Mouse (Mus musculus): ENCODE results near the gene Slc39a11.
"Not testable (repeated sequence)": the region's sequence is repeated elsewhere in the genome, so short reads cannot be mapped to it uniquely, and the experiment has no call there.

Gene Slc39a11

GRCm38 (mm10) chr11:113597632-113598031 is 52.2 kb downstream of the Slc39a11 start:
- DNase-seq (ENCODE audit: low spot score), result no peak

- DNase-seq (ENCODE audit: low spot score), result no peak
Measured at GRCm38 (mm10) chr11:113595144-113595543, 54.7 kb downstream of the Slc39a11 start.

- no peak for DNase-seq (ENCODE audit: low spot score)
Measured at GRCm38 (mm10) chr11:113588936-113589335, 60.9 kb downstream of the Slc39a11 start.

GRCm38 (mm10) chr11:113586423-113586822 is 63.5 kb downstream of the Slc39a11 start:
- no peak for DNase-seq (ENCODE audit: low spot score)

- DNase-seq (ENCODE audit: low spot score), result no peak
Measured at GRCm38 (mm10) chr11:113583879-113584661, 65.8 kb downstream of the Slc39a11 start.

GRCm38 (mm10) chr11:113577221-113577620 is 72.7 kb downstream of the Slc39a11 start:
- DNase-seq (ENCODE audit: low spot score), result no peak

GRCm38 (mm10) chr11:113572641-113573040 is 77.2 kb downstream of the Slc39a11 start:
- DNase-seq (ENCODE audit: low spot score), result no peak

- no peak for DNase-seq (ENCODE audit: low spot score)
Measured at GRCm38 (mm10) chr11:113571616-113572015, 78.3 kb downstream of the Slc39a11 start.

GRCm38 (mm10) chr11:113568999-113569398 is 80.9 kb downstream of the Slc39a11 start:
- no peak for DNase-seq (ENCODE audit: low spot score)

GRCm38 (mm10) chr11:113567926-113568325 is 82.0 kb downstream of the Slc39a11 start:
- not testable (repeated sequence) for DNase-seq (ENCODE audit: low spot score)

- DNase-seq (ENCODE audit: low spot score), result peak; percentile 89
Measured at GRCm38 (mm10) chr11:113565006-113565995, 84.6 kb downstream of the Slc39a11 start.

GRCm38 (mm10) chr11:113562326-113562725 is 87.6 kb downstream of the Slc39a11 start:
- no peak for DNase-seq (ENCODE audit: low spot score)

- no peak for DNase-seq (ENCODE audit: low spot score)
Measured at GRCm38 (mm10) chr11:113560150-113560549, 89.7 kb downstream of the Slc39a11 start.

GRCm38 (mm10) chr11:113558505-113558904 is 91.4 kb downstream of the Slc39a11 start:
- no peak for DNase-seq (ENCODE audit: low spot score)

GRCm38 (mm10) chr11:113556142-113556541 is 93.7 kb downstream of the Slc39a11 start:
- no peak for DNase-seq (ENCODE audit: low spot score)

- DNase-seq (ENCODE audit: low spot score), result no peak
Measured at GRCm38 (mm10) chr11:113554701-113555360, 95.0 kb downstream of the Slc39a11 start.

GRCm38 (mm10) chr11:113554194-113554593 is 95.7 kb downstream of the Slc39a11 start:
- DNase-seq (ENCODE audit: low spot score), result no peak

GRCm38 (mm10) chr11:113553605-113554004 is 96.3 kb downstream of the Slc39a11 start:
- no peak for DNase-seq (ENCODE audit: low spot score)

GRCm38 (mm10) chr11:113552539-113552938 is 97.3 kb downstream of the Slc39a11 start:
- no peak for DNase-seq (ENCODE audit: low spot score)

- no peak for DNase-seq (ENCODE audit: low spot score)
Measured at GRCm38 (mm10) chr11:113546217-113546877, 103.5 kb downstream of the Slc39a11 start.

GRCm38 (mm10) chr11:113544017-113544640 is 105.8 kb downstream of the Slc39a11 start:
- no peak for DNase-seq (ENCODE audit: low spot score)
